In the genomic region with DNA sequence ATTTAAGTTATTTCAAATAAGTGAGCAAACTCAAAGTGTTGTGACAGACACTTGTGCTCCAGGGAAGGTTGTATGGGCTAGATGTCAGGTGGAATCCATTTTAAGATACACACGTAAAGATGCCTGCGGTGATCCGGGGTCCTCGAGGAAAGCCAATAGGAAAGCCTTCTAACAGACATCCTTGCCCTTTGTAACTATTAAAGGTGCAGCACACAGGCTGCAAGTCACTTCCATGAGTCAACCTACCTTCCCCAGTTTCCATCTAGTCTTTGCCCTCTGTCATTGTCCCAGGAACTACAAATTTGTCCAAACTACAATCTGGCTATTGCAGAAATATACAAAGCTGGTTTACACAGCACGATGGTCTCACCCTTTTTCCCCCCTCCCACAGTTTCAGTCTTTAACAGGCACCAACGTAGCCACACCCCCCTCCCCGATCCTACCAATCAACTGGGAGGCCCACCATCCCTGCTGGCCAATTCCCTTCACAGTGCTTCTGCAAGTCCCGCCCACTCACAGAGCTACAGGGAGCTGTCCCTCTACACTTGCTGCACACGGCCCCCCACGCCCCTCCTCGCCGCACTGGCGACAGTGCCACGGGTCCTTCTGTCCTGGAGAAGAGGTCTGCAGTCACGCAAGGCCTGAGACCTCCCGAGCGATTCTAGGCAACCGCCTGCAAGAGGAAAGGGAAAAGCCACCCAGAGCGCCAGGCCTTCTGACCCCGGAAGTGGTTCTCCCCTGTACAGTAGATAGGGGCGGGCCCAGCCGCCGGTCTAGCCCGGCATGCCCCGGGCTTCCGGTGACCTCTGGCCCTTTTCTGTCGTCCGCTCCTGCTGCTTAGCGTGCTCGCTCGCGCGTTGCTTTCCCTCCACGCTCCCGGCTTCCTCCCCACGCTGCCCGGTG, we compare ENCODE assay signal across 8 mouse cellular contexts. TPM values are rescaled to one million over a fixed set of nuclear protein-coding genes. Genes with fewer than 3 reads are reported as not detected.
DNase-seq lines count a peak whose midpoint lies in the region; ATAC-seq lines count a peak whose summit lies in the region.

Gene Tomm70a (plus strand): TSS at position 791 of the 903 bp plus-strand sequence.

- peak; percentile 94 for ATAC-seq in inflammation-experienced regulatory T-cells, adult 6 months
- peak; percentile 98 for ATAC-seq in megakaryocyte-erythroid progenitor cell, adult 5-6 weeks (replicated peaks; ENCODE audit: low FRiP score, low TSS enrichment, poor library complexity, severe bottlenecking)

- intact Hi-C loops in gastrocnemius, postnatal 14 days (cut with DNase I; ENCODE audit: low total_unique reads), result no loop called here
- intact Hi-C loops in left cerebral cortex, postnatal 10 days (cut with DNase I), result no loop called here

- peak; percentile 95 to 99 for DNase-seq in adrenal gland, adult (ENCODE audit: inconsistent age in 2 of 2, low spot score in 1 of 2)
- peak; percentile 98 for DNase-seq in embryo, embryonic 10.5 days (ENCODE audit: low spot score)
- DNase-seq in gastrocnemius, postnatal 14 days, result peak; percentile 94
- DNase-seq in left cerebral cortex, postnatal 10 days (ENCODE audit: extremely low spot score in 1 of 2, low spot score in 2 of 2), result peak; percentile 96
- DNase-seq in right cerebral cortex, postnatal 25 days, result peak; percentile 95
- DNase-seq in urinary bladder, postnatal 4 days (ENCODE audit: low spot score in 2 of 2), result peak; percentile 89

RNA-seq across cellular contexts. Expression of gene Tomm70a, which starts in this region (rescaled TPM):
- total RNA-seq in gastrocnemius, postnatal 14 days (2021), result 10 to 100 TPM; 33.9 to 36.9 TPM
- polyA plus RNA-seq in inflammation-experienced regulatory T-cells, adult 6 months (2017; shearing (Covaris generic)), result 10 to 100 TPM; 10.8 to 14.7 (median 11.7) TPM
- total RNA-seq in left cerebral cortex, postnatal 10 days (2021), result 100 to 1,000 TPM; 123 TPM
- 68.5 and 81.7 TPM in 2 replicates for total RNA-seq in megakaryocyte-erythroid progenitor cell, adult 5-6 weeks (2014; fragmentation: Nextera tagmentation)
- 75.8 and 84.1 TPM in 2 replicates for total RNA-seq in megakaryocyte-erythroid progenitor cell, adult 5-6 weeks (2017)

Comparison
In these comparisons a context has a peak if more than half of its experiments do, and no peak if none do; other contexts are left out.
1. Peak in every context shown above with its lines: DNase-seq and ATAC-seq.